Mouse (Mus musculus) forebrain, embryonic 12.5 days (tissue): ENCODE results near the gene Rai1. TPM values are rescaled to one million over a fixed set of nuclear protein-coding genes. Genes with fewer than 3 reads are reported as not detected.

Source experiments
- ATAC-seq: fragments of 200-750 bp; cut with Nextera tagmentation; 2 replicates; pipeline ENCODE4 v1.8.0; 2017; ENCODE audit warnings: moderate TSS enrichment; ENCODE audit not compliant: low FRiP score
- H3K27ac ChIP-seq: fragments of 300-500 bp; sonication (generic); 2 replicates; pipeline ENCODE4 v1.5.1; 2016; ENCODE audit warnings: mild to moderate bottlenecking
- H3K27me3 ChIP-seq: fragments of 300-500 bp; sonication (generic); 2 replicates; pipeline ENCODE4 v1.6.1; 2016; ENCODE audit warnings: mild to moderate bottlenecking
- H3K36me3 ChIP-seq: fragments of 300-500 bp; sonication (generic); replicated peaks from 2 replicates; pipeline ENCODE4 v1.6.1; 2016; ENCODE audit warnings: mild to moderate bottlenecking
- H3K4me1 ChIP-seq: fragments of 300-500 bp; sonication (generic); 2 replicates; pipeline ENCODE4 v1.6.1; 2016
- H3K4me2 ChIP-seq: fragments of 300-500 bp; sonication (generic); 2 replicates; pipeline ENCODE4 v1.6.1; 2016; ENCODE audit warnings: mild to moderate bottlenecking, moderate library complexity
- H3K4me3 ChIP-seq: fragments of 300-500 bp; sonication (generic); replicated peaks from 2 replicates; pipeline ENCODE4 v1.5.1; 2016; ENCODE audit warnings: mild to moderate bottlenecking
- H3K9ac ChIP-seq: fragments of 300-500 bp; sonication (generic); 2 replicates; pipeline ENCODE4 v1.6.1; 2016; ENCODE audit warnings: mild to moderate bottlenecking
- H3K9me3 ChIP-seq: fragments of 300-500 bp; sonication (generic); 2 replicates; pipeline ENCODE4 v1.6.1; 2016
- WGBS: fragments of 180-500 bp; shearing (Covaris S2); methylation state at CpG from one replicate; pipeline ENCODE4 v1.1.7; 2016; 5-methylcytosine and 5-hydroxymethylcytosine counted together
- polyA plus RNA-seq: library from polyadenylated mRNA; unstranded; fragments of >200 nt; fragmentation: Nextera tagmentation; extraction: Ambion mirVana; gene quantifications from 2 replicates; pipeline ENCODE4 v1.2.1, GENCODE M21; 2016

Rai1 gene
- polyA plus RNA-seq, 1 experiment from 2014 or later: 35.1 TPM

- no peaks in the 10 kb centered on the region for H3K9me3 ChIP-seq
- peak overlapping the region; percentile 75 for H3K4me3 ChIP-seq
- ATAC-seq: peak; percentile 58
- peaks cover 4% of the 10 kb centered on the region for H3K36me3 ChIP-seq
- H3K4me2 ChIP-seq: peak overlapping the region; percentile 89
- H3K27ac ChIP-seq: peak overlapping the region; percentile 96
- 3% methylated on average over 24 of the region's 24 CpGs for WGBS
- peaks cover 56% of the 10 kb centered on the region for H3K4me1 ChIP-seq
- H3K27me3 ChIP-seq: no peaks in the 10 kb centered on the region
- H3K9ac ChIP-seq: peak overlapping the region; percentile 87
These were observed 34.4 kb downstream of the Rai1 start for GRCm38 (mm10) chr11:60139141-60139733.

- H3K9ac ChIP-seq: peak overlapping the region; percentile 87
- H3K4me1 ChIP-seq: peaks cover 60% of the 10 kb centered on the region
- WGBS: under 1% methylated on average over 65 of the region's 66 CpGs
These were observed 35.0 kb downstream of the Rai1 start for GRCm38 (mm10) chr11:60139734-60140371.

GRCm38 (mm10) chr11:60140586-60141284 is 35.9 kb downstream of the Rai1 start:
- Histone ChIP-seq H3K27ac (peak overlapping the region; percentile 96), H3K9ac (peak overlapping the region; percentile 87), H3K9me3 (no peaks in the 10 kb centered on the region), H3K4me1 (peaks cover 69% of the 10 kb centered on the region), H3K27me3 (no peaks in the 10 kb centered on the region), H3K4me2 (peak overlapping the region; percentile 89), H3K36me3 (peaks cover 16% of the 10 kb centered on the region), H3K4me3 (peak overlapping the region; percentile 75)
- peak; percentile 11; the same call in 1 of the 2 replicates for ATAC-seq
- WGBS: under 1% methylated on average over 27 of the region's 32 CpGs

More at GRCm38 (mm10) chr11:60139734-60140371, 35.0 kb downstream of the Rai1 start:
- peak overlapping the region; percentile 89 for H3K4me2 ChIP-seq
- H3K27me3 ChIP-seq: no peaks in the 10 kb centered on the region
- peaks cover 7% of the 10 kb centered on the region for H3K36me3 ChIP-seq
- no peaks in the 10 kb centered on the region for H3K9me3 ChIP-seq
- peak overlapping the region; percentile 75 for H3K4me3 ChIP-seq
- peak; percentile 81 for ATAC-seq
- peak overlapping the region; percentile 96 for H3K27ac ChIP-seq

DNA sequence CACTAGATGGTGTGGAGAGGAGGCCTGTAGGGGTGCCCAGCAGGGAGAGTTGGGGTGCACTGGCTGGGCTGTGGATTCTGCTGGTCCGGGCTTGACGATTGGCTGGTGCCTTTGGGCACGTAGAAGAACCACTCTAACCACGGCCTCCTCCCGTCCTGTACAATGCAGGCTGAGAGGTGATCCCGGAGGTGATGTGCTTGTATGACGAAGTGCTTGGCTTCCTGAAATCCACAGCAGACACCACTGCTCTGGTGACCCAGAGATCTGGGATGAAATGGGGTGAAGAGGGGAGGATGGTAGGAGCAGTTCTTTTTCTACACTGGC is 36.4 kb downstream of the Rai1 start:
- WGBS: 3% methylated on average over 7 of the region's 7 CpGs
- Histone ChIP-seq H3K4me2 (peak overlapping the region; percentile 89), H3K36me3 (peaks cover 21% of the 10 kb centered on the region), H3K9me3 (no peaks in the 10 kb centered on the region), H3K27ac (peak overlapping the region; percentile 96), H3K4me1 (peaks cover 70% of the 10 kb centered on the region), H3K9ac (peak overlapping the region; percentile 87), H3K27me3 (no peaks in the 10 kb centered on the region), H3K4me3 (peak overlapping the region; percentile 75)
- ATAC-seq: no peak

GRCm38 (mm10) chr11:60143086-60143485 is 38.3 kb downstream of the Rai1 start:
- H3K27ac ChIP-seq: no peak overlapping the region
- H3K4me1 ChIP-seq: peaks cover 68% of the 10 kb centered on the region
- no peak for ATAC-seq
- no peaks in the 10 kb centered on the region for H3K9me3 ChIP-seq
- no peak overlapping the region for H3K4me2 ChIP-seq
- no peak overlapping the region for H3K4me3 ChIP-seq
- peak overlapping the region; percentile 7; the same call in 1 of the 2 replicates for H3K9ac ChIP-seq
- peaks cover 38% of the 10 kb centered on the region for H3K36me3 ChIP-seq
- no peaks in the 10 kb centered on the region for H3K27me3 ChIP-seq
- WGBS: 90% methylated on average over 4 of the region's 4 CpGs

- no peaks in the 10 kb centered on the region for H3K9me3 ChIP-seq
- peaks cover 57% of the 10 kb centered on the region for H3K36me3 ChIP-seq
- WGBS: 84% methylated on average over 4 of the region's 4 CpGs
- H3K27ac ChIP-seq: no peak overlapping the region
- H3K4me1 ChIP-seq: peaks cover 47% of the 10 kb centered on the region
- H3K27me3 ChIP-seq: no peaks in the 10 kb centered on the region
- H3K4me3 ChIP-seq: no peak overlapping the region
- H3K9ac ChIP-seq: no peak overlapping the region
- ATAC-seq: no peak
- no peak overlapping the region for H3K4me2 ChIP-seq
These were observed 41.4 kb downstream of the Rai1 start for GRCm38 (mm10) chr11:60146170-60146569.

- Histone ChIP-seq H3K9me3 (no peaks in the 10 kb centered on the region), H3K9ac (no peak overlapping the region), H3K4me1 (peaks cover 25% of the 10 kb centered on the region), H3K36me3 (peaks cover 62% of the 10 kb centered on the region), H3K27ac (no peak overlapping the region), H3K4me3 (no peak overlapping the region), H3K4me2 (no peak overlapping the region), H3K27me3 (no peaks in the 10 kb centered on the region)
- no peak for ATAC-seq
- 79% methylated on average over 5 of the region's 5 CpGs for WGBS
These were observed 43.8 kb downstream of the Rai1 start for GRCm38 (mm10) chr11:60148591-60148990.

GRCm38 (mm10) chr11:60149086-60149485 is 44.3 kb downstream of the Rai1 start:
- H3K27ac ChIP-seq: no peak overlapping the region
- H3K4me3 ChIP-seq: no peak overlapping the region
- no peaks in the 10 kb centered on the region for H3K9me3 ChIP-seq
- peaks cover 25% of the 10 kb centered on the region for H3K4me1 ChIP-seq
- H3K4me2 ChIP-seq: no peak overlapping the region
- H3K27me3 ChIP-seq: no peaks in the 10 kb centered on the region
- H3K9ac ChIP-seq: no peak overlapping the region
- 91% methylated on average over 3 of the region's 3 CpGs for WGBS
- H3K36me3 ChIP-seq: peaks cover 63% of the 10 kb centered on the region
- ATAC-seq: no peak

- Histone ChIP-seq H3K4me3 (no peak overlapping the region), H3K27ac (no peak overlapping the region), H3K9ac (no peak overlapping the region), H3K4me2 (no peak overlapping the region), H3K36me3 (peaks cover 55% of the 10 kb centered on the region), H3K27me3 (no peaks in the 10 kb centered on the region), H3K9me3 (no peaks in the 10 kb centered on the region), H3K4me1 (peaks cover 25% of the 10 kb centered on the region)
- WGBS: 87% methylated on average over 3 of the region's 3 CpGs
- ATAC-seq: no peak
These were observed 45.9 kb downstream of the Rai1 start for GRCm38 (mm10) chr11:60150677-60151076.

- H3K4me1 ChIP-seq: peaks cover 28% of the 10 kb centered on the region
- H3K27me3 ChIP-seq: no peaks in the 10 kb centered on the region
- no peak for ATAC-seq
- H3K4me2 ChIP-seq: no peak overlapping the region
- 92% methylated on average over 1 of the region's 1 CpGs for WGBS
- no peak overlapping the region for H3K9ac ChIP-seq
- H3K9me3 ChIP-seq: no peaks in the 10 kb centered on the region
- peaks cover 39% of the 10 kb centered on the region for H3K36me3 ChIP-seq
- peak overlapping the region; percentile 38; the same call in 1 of the 2 replicates for H3K27ac ChIP-seq
- H3K4me3 ChIP-seq: no peak overlapping the region
These were observed 47.5 kb downstream of the Rai1 start for GRCm38 (mm10) chr11:60152339-60152738.

DNA sequence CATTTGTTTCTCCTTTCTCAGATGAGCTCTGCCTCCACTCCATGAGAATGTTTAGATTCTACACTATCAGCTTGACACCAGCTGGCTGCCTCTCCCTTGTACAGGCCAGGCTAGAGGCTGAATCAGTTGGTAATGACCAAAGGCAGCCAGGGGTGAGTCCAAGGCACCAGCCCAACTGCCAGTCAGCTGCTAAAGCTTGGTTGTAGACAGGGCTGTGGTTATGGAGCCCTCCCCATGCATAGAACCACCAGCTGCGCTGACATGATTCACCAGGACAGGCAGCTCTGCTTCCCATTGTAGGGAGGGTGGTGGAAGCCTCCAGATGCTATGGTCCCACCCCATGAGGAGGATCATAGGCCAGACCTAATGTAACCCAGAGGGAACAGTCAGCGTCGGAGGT is 49.1 kb downstream of the Rai1 start:
- peak overlapping the region; percentile 78; the same call in 1 of the 2 replicates for H3K27ac ChIP-seq
- ATAC-seq: 0 out of 2 replicates have a peak, but pooled peaks have one; percentile 20
- no peaks in the 10 kb centered on the region for H3K27me3 ChIP-seq
- 89% methylated on average over 3 of the region's 3 CpGs for WGBS
- no peaks in the 10 kb centered on the region for H3K9me3 ChIP-seq
- H3K4me3 ChIP-seq: no peak overlapping the region
- H3K4me1 ChIP-seq: peaks cover 34% of the 10 kb centered on the region
- H3K9ac ChIP-seq: no peak overlapping the region
- no peak overlapping the region for H3K4me2 ChIP-seq
- peaks cover 30% of the 10 kb centered on the region for H3K36me3 ChIP-seq

DNA sequence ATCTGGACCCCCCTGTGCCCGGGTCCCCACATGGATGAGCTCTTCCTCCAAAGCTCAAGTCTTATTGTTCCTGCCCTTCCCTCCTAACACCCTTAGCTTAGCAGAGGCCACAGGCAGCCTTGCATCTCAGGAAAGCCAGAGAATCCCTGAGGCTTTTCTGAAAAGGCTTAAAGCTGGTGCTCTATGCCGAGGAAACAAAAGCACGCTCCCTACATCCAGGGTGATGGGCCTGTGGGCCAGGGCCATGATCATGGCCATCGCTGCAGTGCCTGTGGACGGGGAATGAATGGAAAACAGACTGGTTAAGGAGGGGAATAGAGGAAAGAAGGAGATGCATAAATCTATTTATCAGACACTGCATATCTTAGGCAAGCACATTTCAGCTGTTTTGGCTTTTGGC is 50.9 kb downstream of the Rai1 start:
- Histone ChIP-seq H3K4me3 (no peak overlapping the region), H3K9me3 (no peaks in the 10 kb centered on the region), H3K9ac (no peak overlapping the region), H3K36me3 (peaks cover 19% of the 10 kb centered on the region), H3K27me3 (no peaks in the 10 kb centered on the region), H3K4me1 (peaks cover 45% of the 10 kb centered on the region), H3K4me2 (no peak overlapping the region), H3K27ac (peak overlapping the region; percentile 78)
- no peak for ATAC-seq
- 41% methylated on average over 5 of the region's 5 CpGs for WGBS
